Mouse (Mus musculus): ENCODE measurements around the gene Neurod6. TPM values are rescaled to one million over a fixed set of nuclear protein-coding genes. Genes with fewer than 3 reads are reported as not detected.
"Not testable (repeated sequence)": the region's sequence is repeated elsewhere in the genome, so short reads cannot be mapped to it uniquely, and the experiment has no call there.

Neurod6 gene
- 0.31 TPM in 1 of 2 replicates, not detected in the other for polyA plus RNA-seq (2015; fragmentation: Nextera tagmentation; extraction: Ambion mirVana)

DNA sequence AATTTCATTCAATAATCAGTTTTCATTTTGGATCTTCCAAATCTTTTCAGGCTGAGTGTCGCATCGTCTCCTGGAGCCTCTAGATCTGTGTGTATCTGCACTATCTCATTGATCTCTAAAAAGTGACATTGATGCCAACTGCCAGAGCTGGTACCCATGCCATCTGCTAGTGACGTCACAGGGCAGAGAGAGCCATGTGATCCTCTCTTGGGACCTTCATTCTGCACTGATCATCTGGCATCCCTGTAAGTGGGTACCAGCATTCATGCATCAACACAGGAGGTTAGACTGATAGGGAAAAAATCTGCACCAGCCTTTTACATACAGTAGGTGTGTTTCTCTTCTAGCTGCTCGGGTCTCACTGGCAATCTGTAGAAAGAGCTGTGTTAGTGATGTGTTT lies at the start of gene Neurod6:
Gene Neurod6 (minus strand): TSS at position 290 of the 400 bp plus-strand sequence.
- H3K4me1 ChIP-seq (replicated peaks; ENCODE audit: control insufficient read depth, insufficient read depth, low read length): no peaks in the 10 kb centered on the region
- no peak for ATAC-seq (ENCODE audit: low read depth)
- H3K9ac ChIP-seq (ENCODE audit: low read length): no peak within 1 kb of the TSS
- H3K4me3 ChIP-seq (ENCODE audit: low read length): no peak within 1 kb of the TSS
- H3K27me3 ChIP-seq (ENCODE audit: control insufficient read depth, insufficient read depth, low read depth, low read length): peaks cover 12% of the 10 kb centered on the region
- no peak within 1 kb of the TSS for H3K4me2 ChIP-seq (ENCODE audit: low read depth, low read length)
- no peak within 1 kb of the TSS for H3K27ac ChIP-seq (ENCODE audit: low read length)
- 73% methylated on average over 4 of the region's 4 CpGs for WGBS
- H3K36me3 ChIP-seq (ENCODE audit: control insufficient read depth, insufficient read depth, low read length): no peaks in the 10 kb centered on the region
- H3K9me3 ChIP-seq (ENCODE audit: control insufficient read depth, low read length): no peaks in the 10 kb centered on the region

DNA sequence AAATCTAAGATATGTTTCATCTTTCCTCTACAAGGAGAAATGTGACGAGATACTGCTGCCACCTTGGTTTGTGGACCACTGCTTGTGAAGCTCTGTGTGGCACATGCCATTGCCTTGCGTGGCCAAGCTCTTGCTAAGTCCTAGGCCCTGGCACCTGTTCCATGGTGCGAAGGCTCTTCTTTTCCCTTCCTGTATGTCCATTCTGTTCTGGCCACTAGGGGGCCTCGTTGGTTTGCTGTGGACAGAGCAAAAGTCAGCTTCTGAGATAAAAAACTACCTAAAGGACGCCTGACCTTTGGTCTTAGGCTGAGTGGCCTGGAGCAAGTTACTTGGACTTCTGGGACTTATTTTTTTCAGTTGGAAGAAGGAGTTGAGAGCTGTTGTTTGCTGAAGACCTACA lies 36.1 kb upstream of the Neurod6 start:
- Histone ChIP-seq H3K4me3 (ENCODE audit: low read length) (no peak overlapping the region), H3K27me3 (ENCODE audit: control insufficient read depth, insufficient read depth, low read depth, low read length) (no peaks in the 10 kb centered on the region), H3K9me3 (ENCODE audit: control insufficient read depth, low read length) (no peaks in the 10 kb centered on the region), H3K27ac (ENCODE audit: low read length) (no peak overlapping the region), H3K9ac (ENCODE audit: low read length) (no peak overlapping the region), H3K4me1 (replicated peaks; ENCODE audit: control insufficient read depth, insufficient read depth, low read length) (peaks cover 4% of the 10 kb centered on the region; the same call in 1 of the 2 replicates), H3K36me3 (ENCODE audit: control insufficient read depth, insufficient read depth, low read length) (no peaks in the 10 kb centered on the region), H3K4me2 (ENCODE audit: low read depth, low read length) (no peak overlapping the region)
- no peak for ATAC-seq (ENCODE audit: low read depth)
- 40% methylated on average over 5 of the region's 5 CpGs for WGBS

DNA sequence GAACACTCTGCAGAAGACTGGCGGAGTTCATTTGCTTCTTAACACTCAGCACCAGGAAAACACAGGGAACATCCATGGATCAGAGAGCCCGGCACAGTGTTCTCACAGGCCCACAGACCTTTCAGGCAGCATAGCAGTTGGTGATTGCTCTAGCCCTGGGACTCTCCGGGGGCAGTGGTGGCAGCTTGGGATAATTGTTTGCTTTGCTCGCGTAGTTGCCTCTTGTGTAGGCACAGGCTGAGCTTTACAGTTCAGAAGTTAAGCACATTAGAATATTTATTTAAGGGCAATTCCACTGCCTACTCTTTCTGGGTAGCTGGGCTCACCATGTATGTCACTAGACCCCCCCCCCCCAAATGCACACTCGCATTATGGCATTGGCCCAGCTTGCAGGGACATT lies 34.4 kb upstream of the Neurod6 start:
- H3K36me3 ChIP-seq (ENCODE audit: control insufficient read depth, insufficient read depth, low read length): no peaks in the 10 kb centered on the region
- 49% methylated on average over 6 of the region's 6 CpGs for WGBS
- no peak overlapping the region for H3K9ac ChIP-seq (ENCODE audit: low read length)
- no peaks in the 10 kb centered on the region for H3K27me3 ChIP-seq (ENCODE audit: control insufficient read depth, insufficient read depth, low read depth, low read length)
- no peak overlapping the region for H3K27ac ChIP-seq (ENCODE audit: low read length)
- no peaks in the 10 kb centered on the region for H3K9me3 ChIP-seq (ENCODE audit: control insufficient read depth, low read length)
- H3K4me3 ChIP-seq (ENCODE audit: low read length): no peak overlapping the region
- H3K4me2 ChIP-seq (ENCODE audit: low read depth, low read length): no peak overlapping the region
- peaks cover 4% of the 10 kb centered on the region; the same call in 1 of the 2 replicates for H3K4me1 ChIP-seq (replicated peaks; ENCODE audit: control insufficient read depth, insufficient read depth, low read length)
- ATAC-seq (ENCODE audit: low read depth): peak; percentile 75

DNA sequence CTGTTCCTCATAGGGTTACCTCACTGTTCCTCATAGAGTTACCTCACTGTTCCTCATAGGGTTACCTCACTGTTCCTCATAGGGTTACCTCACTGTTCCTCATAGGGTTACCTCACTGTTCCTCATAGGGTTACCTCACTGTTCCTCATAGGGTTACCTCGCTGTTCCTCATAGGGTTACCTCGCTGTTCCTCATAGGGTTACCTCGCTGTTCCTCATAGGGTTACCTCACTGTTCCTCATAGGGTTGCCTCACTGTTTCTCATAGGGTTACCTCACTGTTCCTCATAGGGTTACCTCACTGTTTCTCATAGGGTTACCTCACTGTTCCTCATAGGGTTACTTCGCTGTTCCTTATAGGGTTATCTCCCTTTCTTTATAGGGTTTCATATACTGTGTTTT lies 29.9 kb upstream of the Neurod6 start:
- not testable (repeated sequence) for H3K9me3 ChIP-seq (ENCODE audit: control insufficient read depth, low read length); H3K27ac ChIP-seq (ENCODE audit: low read length); H3K4me3 ChIP-seq (ENCODE audit: low read length); H3K4me1 ChIP-seq (replicated peaks; ENCODE audit: control insufficient read depth, insufficient read depth, low read length); H3K4me2 ChIP-seq (ENCODE audit: low read depth, low read length); ATAC-seq (ENCODE audit: low read depth); H3K9ac ChIP-seq (ENCODE audit: low read length); H3K27me3 ChIP-seq (ENCODE audit: control insufficient read depth, insufficient read depth, low read depth, low read length); H3K36me3 ChIP-seq (ENCODE audit: control insufficient read depth, insufficient read depth, low read length)
- WGBS: 86% methylated on average over 3 of the region's 4 CpGs

DNA sequence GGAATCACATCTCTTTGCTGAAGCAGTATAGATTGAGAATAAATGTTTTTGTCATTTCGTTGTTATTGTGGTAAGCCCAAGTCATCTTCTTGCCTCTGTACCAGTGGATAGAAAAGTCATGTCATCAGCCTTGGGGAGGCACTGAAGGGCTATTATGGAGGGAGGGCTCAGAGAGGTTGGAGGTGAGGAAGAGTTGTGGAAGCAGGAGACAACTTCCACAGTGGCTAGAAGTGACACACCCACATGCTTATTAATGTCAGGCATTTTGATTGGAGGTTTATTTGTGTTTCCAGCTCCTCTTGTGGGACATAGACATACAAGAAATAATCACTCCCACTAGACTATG lies 23.7 kb upstream of the Neurod6 start:
- H3K9ac ChIP-seq (ENCODE audit: low read length): no peak overlapping the region
- H3K4me3 ChIP-seq (ENCODE audit: low read length): no peak overlapping the region
- no peak overlapping the region for H3K27ac ChIP-seq (ENCODE audit: low read length)
- no peaks in the 10 kb centered on the region for H3K27me3 ChIP-seq (ENCODE audit: control insufficient read depth, insufficient read depth, low read depth, low read length)
- 75% methylated on average over 1 of the region's 1 CpGs for WGBS
- no peaks in the 10 kb centered on the region for H3K36me3 ChIP-seq (ENCODE audit: control insufficient read depth, insufficient read depth, low read length)
- no peaks in the 10 kb centered on the region for H3K9me3 ChIP-seq (ENCODE audit: control insufficient read depth, low read length)
- H3K4me2 ChIP-seq (ENCODE audit: low read depth, low read length): no peak overlapping the region
- no peak for ATAC-seq (ENCODE audit: low read depth)
- no peaks in the 10 kb centered on the region for H3K4me1 ChIP-seq (replicated peaks; ENCODE audit: control insufficient read depth, insufficient read depth, low read length)

DNA sequence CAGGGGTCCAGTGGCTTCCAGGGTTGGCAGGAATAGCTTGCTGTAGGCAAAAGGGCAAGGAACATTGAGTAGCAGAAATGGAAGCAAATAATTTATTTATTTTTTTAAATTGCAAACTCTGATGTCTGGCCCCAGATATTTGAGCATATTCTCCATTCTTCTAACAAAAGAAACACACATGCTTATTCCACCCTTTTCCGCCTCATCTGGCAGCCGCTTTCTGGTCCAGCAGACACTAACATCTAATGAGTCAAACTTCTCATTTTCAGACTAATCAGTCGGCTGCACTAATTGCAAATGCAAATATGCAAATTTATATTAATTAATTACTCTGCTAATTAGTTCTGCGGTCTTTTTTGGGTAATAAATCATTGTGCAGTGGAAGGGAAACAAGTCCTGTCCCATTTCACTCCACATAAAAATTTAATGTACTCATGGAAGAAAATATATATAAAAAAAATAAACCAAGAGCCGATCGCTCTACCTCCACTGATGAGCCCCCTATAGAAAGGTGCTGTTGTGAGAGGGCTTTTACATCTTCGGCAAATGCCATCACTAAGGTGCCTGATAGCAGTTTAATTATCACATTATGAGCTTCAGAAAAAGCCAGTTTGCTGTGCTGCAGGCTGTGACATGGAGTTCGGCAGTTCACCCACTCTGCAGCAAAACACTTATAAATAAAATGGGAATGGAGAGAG lies 23.1 kb upstream of the Neurod6 start:
- H3K9ac ChIP-seq (ENCODE audit: low read length): no peak overlapping the region

DNA sequence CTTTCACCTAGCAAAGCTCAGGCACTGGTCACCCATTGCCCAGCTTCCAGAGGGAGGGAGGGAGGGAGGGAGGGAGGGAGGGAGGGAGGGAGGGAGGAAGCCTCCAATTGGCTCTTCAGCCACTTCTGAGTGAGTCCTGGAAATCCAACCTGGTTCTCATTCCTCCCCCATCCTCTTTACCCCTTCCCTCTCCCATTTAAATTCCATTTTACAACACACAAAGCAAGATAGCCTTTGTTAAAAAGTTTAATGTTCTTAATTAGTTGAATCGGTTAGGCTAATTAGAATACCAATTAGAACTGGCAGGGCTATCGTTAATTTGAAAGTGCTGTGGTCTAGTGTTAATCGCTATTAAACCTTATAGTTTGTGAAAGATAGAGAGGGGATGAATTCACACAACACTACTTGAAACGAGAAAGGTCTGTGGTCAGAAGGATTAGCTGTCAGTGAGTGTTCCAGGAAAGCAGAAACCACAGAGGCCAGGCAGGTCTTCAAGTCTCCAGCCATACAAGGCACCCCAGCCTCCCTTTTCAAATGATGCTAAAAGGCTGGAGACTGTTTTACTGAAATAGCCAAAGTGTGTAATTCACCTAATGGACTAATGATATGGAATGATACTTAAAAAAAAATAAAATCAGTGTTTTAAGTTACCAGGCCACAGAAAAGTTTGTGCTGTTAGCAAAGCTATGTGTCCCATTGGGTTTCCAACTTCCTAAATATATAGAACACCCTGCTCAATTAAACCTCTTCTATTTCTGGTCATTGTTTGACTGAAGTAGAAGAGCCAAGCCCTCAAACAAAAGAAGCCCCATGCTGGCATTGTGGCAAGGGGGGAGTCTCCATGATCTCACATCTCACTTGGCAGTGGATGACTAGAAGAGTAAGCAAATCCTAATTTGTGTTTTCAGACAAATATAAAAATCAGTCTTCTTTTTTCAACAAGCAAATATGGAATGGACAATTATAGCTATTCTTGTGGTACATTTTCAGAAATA lies 19.6 kb upstream of the Neurod6 start:
- H3K27ac ChIP-seq (ENCODE audit: low read length): no peak overlapping the region
- no peak overlapping the region for H3K4me3 ChIP-seq (ENCODE audit: low read length)
- WGBS: 50% methylated on average over 4 of the region's 4 CpGs
- no peaks in the 10 kb centered on the region for H3K4me1 ChIP-seq (replicated peaks; ENCODE audit: control insufficient read depth, insufficient read depth, low read length)
- H3K9ac ChIP-seq (ENCODE audit: low read length): no peak overlapping the region
- H3K27me3 ChIP-seq (ENCODE audit: control insufficient read depth, insufficient read depth, low read depth, low read length): no peaks in the 10 kb centered on the region
- H3K9me3 ChIP-seq (ENCODE audit: control insufficient read depth, low read length): no peaks in the 10 kb centered on the region
- no peak for ATAC-seq (ENCODE audit: low read depth)
- no peaks in the 10 kb centered on the region for H3K36me3 ChIP-seq (ENCODE audit: control insufficient read depth, insufficient read depth, low read length)
- H3K4me2 ChIP-seq (ENCODE audit: low read depth, low read length): no peak overlapping the region

More for the DNA sequence above, 23.1 kb upstream of the Neurod6 start:
- Histone ChIP-seq H3K4me1 (replicated peaks; ENCODE audit: control insufficient read depth, insufficient read depth, low read length) (no peaks in the 10 kb centered on the region), H3K27ac (ENCODE audit: low read length) (no peak overlapping the region), H3K27me3 (ENCODE audit: control insufficient read depth, insufficient read depth, low read depth, low read length) (no peaks in the 10 kb centered on the region), H3K36me3 (ENCODE audit: control insufficient read depth, insufficient read depth, low read length) (no peaks in the 10 kb centered on the region), H3K9me3 (ENCODE audit: control insufficient read depth, low read length) (no peaks in the 10 kb centered on the region), H3K4me3 (ENCODE audit: low read length) (no peak overlapping the region), H3K4me2 (ENCODE audit: low read depth, low read length) (no peak overlapping the region)
- WGBS: 88% methylated on average over 8 of the region's 8 CpGs
- no peak for ATAC-seq (ENCODE audit: low read depth)

DNA sequence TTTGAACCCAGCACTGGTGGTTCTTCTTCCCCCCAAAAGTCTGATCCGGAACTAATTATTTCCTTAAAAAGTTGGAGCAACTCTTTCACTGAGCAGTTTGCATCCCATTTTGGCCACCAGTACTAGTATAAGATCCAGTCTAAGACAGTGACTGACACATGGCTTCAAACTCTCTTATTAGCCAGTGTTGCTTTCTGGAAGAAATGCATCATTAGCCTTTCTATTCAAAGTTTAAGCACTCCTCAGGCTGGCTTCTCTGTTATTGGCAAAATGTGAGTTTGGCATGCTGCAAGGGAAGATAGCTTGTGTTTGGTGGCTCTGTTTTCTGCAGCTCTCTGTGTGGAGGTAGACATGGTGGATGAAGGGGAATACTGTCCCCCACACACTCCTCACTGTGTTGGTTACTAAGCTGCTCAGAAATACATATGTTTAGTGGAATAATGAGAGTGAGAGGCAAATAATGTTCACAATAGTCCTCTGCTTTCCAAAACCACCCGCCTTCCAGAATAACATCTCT lies 9.0 kb upstream of the Neurod6 start:
- H3K27me3 ChIP-seq (ENCODE audit: control insufficient read depth, insufficient read depth, low read depth, low read length): no peaks in the 10 kb centered on the region
- no peak overlapping the region for H3K27ac ChIP-seq (ENCODE audit: low read length)
- WGBS: 95% methylated on average over 2 of the region's 2 CpGs
- no peaks in the 10 kb centered on the region for H3K4me1 ChIP-seq (replicated peaks; ENCODE audit: control insufficient read depth, insufficient read depth, low read length)
- H3K9ac ChIP-seq (ENCODE audit: low read length): no peak overlapping the region
- no peaks in the 10 kb centered on the region for H3K36me3 ChIP-seq (ENCODE audit: control insufficient read depth, insufficient read depth, low read length)
- no peak overlapping the region for H3K4me3 ChIP-seq (ENCODE audit: low read length)
- no peaks in the 10 kb centered on the region for H3K9me3 ChIP-seq (ENCODE audit: control insufficient read depth, low read length)
- no peak overlapping the region for H3K4me2 ChIP-seq (ENCODE audit: low read depth, low read length)
- ATAC-seq (ENCODE audit: low read depth): no peak

DNA sequence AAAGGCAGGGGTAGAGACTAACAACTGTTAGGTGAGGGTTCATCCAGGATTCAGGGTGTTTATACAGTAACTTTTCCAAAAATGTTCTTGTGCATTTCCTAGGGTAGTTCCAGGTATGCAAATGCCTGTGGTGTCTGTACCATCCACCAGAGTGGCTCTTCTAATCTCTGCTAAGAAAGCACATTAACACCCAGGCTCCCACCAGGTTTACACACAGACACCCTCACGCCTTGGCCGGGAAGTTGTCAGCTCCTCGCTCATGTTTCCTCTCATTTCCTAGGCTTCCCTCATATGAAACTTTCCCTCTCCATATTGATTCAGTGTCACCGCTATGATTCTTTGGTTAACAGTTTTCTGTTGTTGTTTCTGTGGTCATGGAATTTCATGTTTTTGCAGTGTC lies 2.4 kb upstream of the Neurod6 start:
- Histone ChIP-seq H3K4me2 (ENCODE audit: low read depth, low read length) (no peak overlapping the region), H3K27me3 (ENCODE audit: control insufficient read depth, insufficient read depth, low read depth, low read length) (no peaks in the 10 kb centered on the region; the same call in 1 of the 2 replicates), H3K9ac (ENCODE audit: low read length) (no peak overlapping the region), H3K4me1 (replicated peaks; ENCODE audit: control insufficient read depth, insufficient read depth, low read length) (no peaks in the 10 kb centered on the region), H3K9me3 (ENCODE audit: control insufficient read depth, low read length) (no peaks in the 10 kb centered on the region), H3K4me3 (ENCODE audit: low read length) (no peak overlapping the region), H3K27ac (ENCODE audit: low read length) (no peak overlapping the region), H3K36me3 (ENCODE audit: control insufficient read depth, insufficient read depth, low read length) (no peaks in the 10 kb centered on the region)
- WGBS: 56% methylated on average over 4 of the region's 4 CpGs
- no peak for ATAC-seq (ENCODE audit: low read depth)

Data from lung, embryonic 16.5 days (tissue).